Mouse (Mus musculus) effector memory CD4-positive, alpha-beta T cell, adult 5 months (primary cell): ENCODE data around the gene Gm9844. TPM values are rescaled to one million over a fixed set of nuclear protein-coding genes. Genes with fewer than 3 reads are reported as not detected.

Experiments used
- polyA plus RNA-seq: library from polyadenylated mRNA; unstranded; fragments of 100-300 nt; shearing (Covaris generic); gene quantifications from one replicate; pipeline ENCODE4 v1.2.1, GENCODE M21; 2017

The Gm9844 gene
- 27.8 TPM for polyA plus RNA-seq

GRCm38 (mm10) chr7:24861913-24862312, at the start of gene Gm9844:
Gene Gm9844, plus strand, starts transcription at chr7:24862213.

GRCm38 (mm10) chr7:24869532-24870165, 7.6 kb downstream of the Gm9844 start, which contains the start of the genes Lypd4 and Dmrtc2:
Gene Lypd4, minus strand, starts transcription at chr7:24869941.
Gene Dmrtc2, plus strand, starts transcription at chr7:24870057.

GRCm38 (mm10) chr7:24883896-24884692, 22.1 kb downstream of the Gm9844 start, which contains the start of gene Rps19:
Gene Rps19, plus strand, starts transcription at chr7:24884371.

GRCm38 (mm10) chr7:24897224-24897623, 35.2 kb downstream of the Gm9844 start, which contains the start of gene Cd79a:
Gene Cd79a, plus strand, starts transcription at chr7:24897381.

GRCm38 (mm10) chr7:24902630-24903443, 40.8 kb downstream of the Gm9844 start, which contains the start of gene Arhgef1:
Gene Arhgef1, plus strand, starts transcription at chr7:24902912.

Other genes starting within 250 kb of the Gm9844 start
- not detected for gene Lypd3, start 225.7 kb upstream of the Gm9844 start, polyA plus RNA-seq
- gene Tex101, start 185.5 kb upstream of the Gm9844 start, polyA plus RNA-seq, result not detected
- not detected for gene BC049730, start 153.0 kb upstream of the Gm9844 start, polyA plus RNA-seq
- gene Gm4763, start 135.3 kb upstream of the Gm9844 start, polyA plus RNA-seq, result not detected
- gene Cd177, start 101.9 kb upstream of the Gm9844 start, polyA plus RNA-seq, result not detected
- not detected for gene Ceacam10, start 85.0 kb upstream of the Gm9844 start, polyA plus RNA-seq
- not detected for gene Lypd4, start 7.7 kb downstream of the Gm9844 start, polyA plus RNA-seq
- not detected for gene Dmrtc2, start 7.8 kb downstream of the Gm9844 start, polyA plus RNA-seq
- gene Rps19, start 22.2 kb downstream of the Gm9844 start, polyA plus RNA-seq, result 4,849 TPM
- gene Cd79a, start 35.2 kb downstream of the Gm9844 start, polyA plus RNA-seq, result 2.1 TPM
- gene Arhgef1, start 40.7 kb downstream of the Gm9844 start, polyA plus RNA-seq, result 1,125 TPM
- not detected for gene Gm4881, start 82.3 kb downstream of the Gm9844 start, polyA plus RNA-seq
- 808 TPM for gene Rabac1, start 110.5 kb downstream of the Gm9844 start, polyA plus RNA-seq
- gene Atp1a3, start 143.7 kb downstream of the Gm9844 start, polyA plus RNA-seq, result 21.3 TPM
- 2.6 TPM for gene Grik5, start 210.1 kb downstream of the Gm9844 start, polyA plus RNA-seq
- gene Zfp574, start 210.4 kb downstream of the Gm9844 start, polyA plus RNA-seq, result 27.5 TPM